Mouse (Mus musculus) lung, postnatal 0 days (tissue): ENCODE measurements around the gene Focad.

Experiments
- CTCF ChIP-seq: IDR thresholded peaks from 2 replicates; pipeline ENCODE4 v1.5.1; 2016; ENCODE audit warnings: antibody characterized with exemption, mild to moderate bottlenecking
- EP300 ChIP-seq: IDR thresholded peaks from 2 replicates; pipeline ENCODE4 v1.6.1; 2016; ENCODE audit warnings: antibody characterized with exemption, mild to moderate bottlenecking, control low read depth

DNA sequence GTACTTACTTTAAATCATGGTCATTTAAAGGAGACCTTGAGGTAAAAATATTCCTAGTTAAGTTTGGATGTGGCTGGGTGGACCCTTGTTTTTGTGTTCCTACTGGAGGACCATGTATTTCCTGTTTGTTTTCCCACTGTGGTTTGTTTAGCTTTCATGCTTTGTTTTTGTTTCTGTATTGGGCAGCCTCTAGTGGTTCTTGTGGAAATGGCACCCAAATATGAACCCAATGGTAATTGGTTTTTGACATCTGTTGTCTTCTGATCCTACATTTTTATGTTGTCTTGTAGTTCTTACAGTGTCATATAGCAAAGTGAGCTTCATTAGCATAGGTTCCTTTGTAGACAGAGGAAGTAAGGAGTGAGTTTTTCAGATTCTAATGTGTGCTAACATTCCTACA, 207.9 kb downstream of the Focad start:
- peak; percentile 83 for TF ChIP-seq CTCF
- peak; percentile 45; the same call in 1 of the 2 replicates for TF ChIP-seq EP300
